Mouse (Mus musculus): ENCODE data around the gene Casp14.
"Not testable (repeated sequence)": the region's sequence is repeated elsewhere in the genome, so short reads cannot be mapped to it uniquely, and the experiment has no call there.

Casp14 gene

GRCm38 (mm10) chr10:78718056-78718455 lies at the start of gene Casp14:
Casp14 (minus strand) TSS chr10:78718294.
- no peak for DNase-seq

- DNase-seq: no peak
These were observed 47.5 kb upstream of the Casp14 start for GRCm38 (mm10) chr10:78765570-78765969.

- DNase-seq: no peak
These were observed 37.9 kb upstream of the Casp14 start for GRCm38 (mm10) chr10:78756021-78756420.

- no peak for DNase-seq
These were observed 34.5 kb upstream of the Casp14 start, which contains the start of gene Ccdc105 for GRCm38 (mm10) chr10:78752452-78753191. Ccdc105 (minus strand) TSS chr10:78753065.

GRCm38 (mm10) chr10:78748946-78749345 lies 30.9 kb upstream of the Casp14 start:
- DNase-seq: no peak

- no peak for DNase-seq
These were observed 30.1 kb upstream of the Casp14 start for GRCm38 (mm10) chr10:78748161-78748560.

GRCm38 (mm10) chr10:78747035-78747721 lies 29.1 kb upstream of the Casp14 start:
- DNase-seq: no peak

GRCm38 (mm10) chr10:78745453-78746232 lies 27.5 kb upstream of the Casp14 start:
- no peak for DNase-seq

GRCm38 (mm10) chr10:78743721-78744120 lies 25.6 kb upstream of the Casp14 start:
- no peak for DNase-seq

- no peak for DNase-seq
These were observed 21.7 kb upstream of the Casp14 start for GRCm38 (mm10) chr10:78739821-78740220.

GRCm38 (mm10) chr10:78727876-78728275 lies 9.8 kb upstream of the Casp14 start:
- DNase-seq: no peak

- no peak for DNase-seq
These were observed 8.9 kb upstream of the Casp14 start for GRCm38 (mm10) chr10:78727035-78727434.

- DNase-seq: no peak
These were observed 5.3 kb upstream of the Casp14 start for GRCm38 (mm10) chr10:78723416-78723815.

- DNase-seq: no peak
These were observed 4.6 kb upstream of the Casp14 start for GRCm38 (mm10) chr10:78722654-78723053.

GRCm38 (mm10) chr10:78722036-78722435 lies 3.9 kb upstream of the Casp14 start:
- no peak for DNase-seq

GRCm38 (mm10) chr10:78716231-78716630 lies 1.9 kb downstream of the Casp14 start:
- DNase-seq: no peak

GRCm38 (mm10) chr10:78715156-78715555 lies 2.9 kb downstream of the Casp14 start:
- DNase-seq: no peak

GRCm38 (mm10) chr10:78714129-78714528 lies 4.0 kb downstream of the Casp14 start:
- DNase-seq: no peak

- no peak for DNase-seq
These were observed 7.4 kb downstream of the Casp14 start for GRCm38 (mm10) chr10:78710706-78711105.

GRCm38 (mm10) chr10:78700881-78701280 lies 17.2 kb downstream of the Casp14 start:
- DNase-seq: no peak

GRCm38 (mm10) chr10:78689973-78690372 lies 28.1 kb downstream of the Casp14 start:
- DNase-seq: no peak

GRCm38 (mm10) chr10:78686995-78687577 lies 31.0 kb downstream of the Casp14 start:
- no peak for DNase-seq

GRCm38 (mm10) chr10:78670121-78670520 lies 48.0 kb downstream of the Casp14 start:
- DNase-seq: not testable (repeated sequence)
